Mouse (Mus musculus): ENCODE results near the gene Ppp1r12b. TPM values are rescaled to one million over a fixed set of nuclear protein-coding genes. Genes with fewer than 3 reads are reported as not detected.

Ppp1r12b gene
- polyA plus RNA-seq, 1 experiment from 2014 or later = 6.7 TPM

DNA sequence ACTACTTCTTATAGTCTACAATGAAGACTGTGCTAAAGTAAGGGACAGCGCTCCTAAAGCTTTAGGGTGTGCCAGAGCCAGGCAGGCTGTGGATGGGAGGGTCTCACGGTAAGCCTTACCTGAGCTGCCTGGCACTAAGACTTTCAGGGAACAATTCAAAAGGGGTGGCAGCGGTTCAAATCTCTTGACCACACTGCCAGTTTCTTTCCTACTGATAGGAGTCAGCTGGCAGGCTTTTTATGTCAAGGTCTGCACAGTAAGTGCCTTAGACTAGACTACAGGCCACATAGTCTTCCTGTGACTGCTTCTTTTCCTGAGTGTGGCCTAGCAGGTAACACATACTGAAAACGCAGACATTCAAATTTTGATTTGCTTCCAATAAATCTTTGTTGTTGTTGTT lies 192.5 kb downstream of the Ppp1r12b start:
- no peak for DNase-seq (ENCODE audit: low spot score)
- Histone ChIP-seq H3K9me3 (no peaks in the 10 kb centered on the region), H3K27ac (no peak overlapping the region), H3K36me3 (0 out of 2 replicates have a peak, but pooled peaks cover 4% of the 10 kb centered on the region), H3K27me3 (ENCODE audit: insufficient read depth, poor library complexity, severe bottlenecking) (no peaks in the 10 kb centered on the region), H3K4me1 (replicated peaks) (peaks cover 10% of the 10 kb centered on the region), H3K4me3 (no peak overlapping the region)
- 97% methylated on average over 4 of the region's 4 CpGs for WGBS

DNA sequence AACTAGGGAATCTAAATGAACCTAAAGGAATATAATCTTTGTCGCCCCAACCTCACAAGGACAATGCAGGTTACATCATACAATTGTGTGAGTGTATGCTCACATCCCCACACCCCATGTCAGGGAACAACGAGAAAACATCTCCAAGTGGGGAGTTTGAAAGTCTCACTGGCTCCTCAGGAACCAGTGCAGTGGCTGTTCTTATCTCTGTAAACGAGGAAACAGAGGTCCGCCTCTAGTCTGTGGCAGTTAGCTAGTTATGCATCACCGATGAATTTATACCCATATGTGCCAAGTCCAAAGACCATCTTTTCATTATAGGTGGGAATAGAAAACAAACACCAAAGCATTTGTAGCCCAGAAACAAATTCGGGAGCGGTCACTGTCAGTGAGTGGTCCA lies 194.2 kb downstream of the Ppp1r12b start:
- Histone ChIP-seq H3K27ac (no peak overlapping the region), H3K9me3 (no peaks in the 10 kb centered on the region), H3K27me3 (ENCODE audit: insufficient read depth, poor library complexity, severe bottlenecking) (no peaks in the 10 kb centered on the region), H3K36me3 (0 out of 2 replicates have a peak, but pooled peaks cover 4% of the 10 kb centered on the region), H3K4me1 (replicated peaks) (peaks cover 22% of the 10 kb centered on the region), H3K4me3 (no peak overlapping the region)
- 92% methylated on average over 7 of the region's 7 CpGs for WGBS
- no peak for DNase-seq (ENCODE audit: low spot score)

DNA sequence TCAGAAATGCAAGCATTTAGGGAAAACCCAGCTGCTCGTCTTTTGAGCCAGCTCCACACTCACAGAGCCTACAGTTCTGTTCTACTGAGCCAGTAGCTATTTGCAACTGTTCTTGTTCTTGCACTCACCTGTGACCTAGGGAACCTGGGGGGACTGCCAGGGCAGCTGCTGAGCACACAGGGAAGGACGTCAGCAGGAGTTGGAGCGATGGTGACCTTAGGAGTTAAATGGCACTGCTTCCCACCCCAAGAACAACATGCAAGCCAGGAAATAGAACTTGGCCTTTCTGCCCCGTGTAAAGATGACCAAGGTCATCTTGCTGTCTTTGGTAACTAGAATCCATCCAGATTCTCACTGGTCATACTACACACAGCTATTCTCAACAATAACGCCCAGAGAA lies 195.1 kb downstream of the Ppp1r12b start:
- no peaks in the 10 kb centered on the region for H3K27me3 ChIP-seq (ENCODE audit: insufficient read depth, poor library complexity, severe bottlenecking)
- no peak for DNase-seq (ENCODE audit: low spot score)
- peaks cover 31% of the 10 kb centered on the region for H3K4me1 ChIP-seq (replicated peaks)
- H3K27ac ChIP-seq = no peak overlapping the region
- 0 out of 2 replicates have a peak, but pooled peaks cover 4% of the 10 kb centered on the region for H3K36me3 ChIP-seq
- no peaks in the 10 kb centered on the region for H3K9me3 ChIP-seq
- H3K4me3 ChIP-seq = no peak overlapping the region
- WGBS = 79% methylated on average over 5 of the region's 5 CpGs

DNA sequence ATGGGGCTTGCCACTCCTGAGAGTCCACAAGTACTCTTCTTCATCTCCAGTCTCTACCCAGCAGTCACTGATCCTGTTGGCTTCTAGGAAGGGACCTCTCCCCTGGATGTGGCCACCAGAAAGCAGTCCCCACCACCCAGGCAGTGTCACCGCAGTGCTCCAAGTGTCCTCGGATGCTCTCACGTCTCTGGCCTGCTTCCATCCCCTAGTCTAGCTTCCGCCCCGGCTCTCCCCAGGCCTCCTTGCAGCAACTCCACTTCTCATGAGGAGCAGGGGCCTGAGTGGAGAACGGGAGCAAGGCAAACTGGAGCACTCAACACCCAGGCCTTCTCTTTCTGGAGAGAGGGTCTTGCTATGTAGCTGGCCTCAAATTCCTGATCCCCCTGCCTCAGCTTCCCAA lies 196.6 kb downstream of the Ppp1r12b start:
- Histone ChIP-seq H3K27ac (peak overlapping the region; percentile 50; the same call in 1 of the 2 replicates), H3K36me3 (0 out of 2 replicates have a peak, but pooled peaks cover 4% of the 10 kb centered on the region), H3K4me1 (replicated peaks) (peaks cover 34% of the 10 kb centered on the region), H3K4me3 (no peak overlapping the region), H3K27me3 (ENCODE audit: insufficient read depth, poor library complexity, severe bottlenecking) (no peaks in the 10 kb centered on the region), H3K9me3 (no peaks in the 10 kb centered on the region)
- DNase-seq (ENCODE audit: low spot score) = no peak
- WGBS = 90% methylated on average over 6 of the region's 6 CpGs

DNA sequence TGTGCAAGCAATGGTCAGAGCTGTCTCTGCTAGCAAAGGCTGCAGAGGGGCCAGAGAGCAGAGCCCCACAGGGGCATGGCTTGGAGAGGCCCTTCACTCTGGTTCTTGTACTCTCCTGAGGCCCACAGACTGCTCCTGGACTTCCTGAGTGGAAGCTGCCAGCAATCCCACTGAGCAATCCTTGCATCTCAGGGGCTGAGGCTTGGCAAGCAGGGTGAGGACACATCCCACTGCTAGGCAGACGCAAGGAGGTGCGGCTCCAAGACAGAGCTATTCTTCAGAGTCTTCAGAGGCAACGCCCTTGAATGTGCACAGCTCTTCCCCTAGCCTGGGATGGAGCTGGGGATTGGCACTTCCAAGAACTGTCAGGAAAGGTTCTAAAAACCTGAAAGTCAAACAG lies 198.5 kb downstream of the Ppp1r12b start:
- no peak for DNase-seq (ENCODE audit: low spot score)
- Histone ChIP-seq H3K27me3 (ENCODE audit: insufficient read depth, poor library complexity, severe bottlenecking) (0 out of 2 replicates have a peak, but pooled peaks cover 5% of the 10 kb centered on the region), H3K9me3 (no peaks in the 10 kb centered on the region), H3K4me1 (replicated peaks) (peaks cover 46% of the 10 kb centered on the region), H3K27ac (peak overlapping the region; percentile 60), H3K4me3 (no peak overlapping the region), H3K36me3 (0 out of 2 replicates have a peak, but pooled peaks cover 4% of the 10 kb centered on the region)
- WGBS = 83% methylated on average over 3 of the region's 3 CpGs

DNA sequence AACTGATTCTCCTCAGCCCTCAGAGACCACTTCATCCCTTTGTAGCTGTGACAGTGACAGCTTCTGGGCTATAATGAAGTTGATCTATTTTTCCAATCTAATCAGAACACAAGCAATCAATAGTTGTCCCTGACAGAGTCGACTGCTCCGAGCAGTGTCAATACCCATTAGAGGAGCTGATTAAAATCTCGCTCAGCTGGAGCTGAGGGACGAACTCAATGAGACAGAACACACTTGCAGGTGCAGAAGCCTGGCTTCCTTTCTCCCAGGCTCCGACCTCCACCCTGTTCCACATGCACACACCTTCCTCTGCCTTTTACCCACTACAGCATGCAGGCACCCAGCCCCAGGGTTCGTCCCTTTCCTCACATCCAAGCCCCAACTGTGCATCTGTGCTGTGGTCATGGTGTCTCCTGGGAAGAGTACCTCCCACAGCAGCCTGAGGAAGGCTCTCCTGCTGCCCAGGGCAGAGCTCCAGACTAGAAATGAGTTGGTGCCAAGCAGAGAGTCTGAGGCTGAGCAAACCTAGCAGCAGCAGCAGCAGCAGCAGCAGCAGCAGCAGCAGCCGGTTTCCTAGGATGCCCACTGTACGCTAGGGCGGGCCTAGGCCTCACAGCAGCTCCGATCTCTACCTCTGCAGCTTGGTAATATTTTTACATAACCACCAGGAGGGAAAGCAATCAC lies 199.4 kb downstream of the Ppp1r12b start:
- WGBS = 70% methylated on average over 10 of the region's 10 CpGs
- Histone ChIP-seq H3K27ac (peak overlapping the region; percentile 79), H3K9me3 (no peaks in the 10 kb centered on the region), H3K4me3 (no peak overlapping the region), H3K36me3 (0 out of 2 replicates have a peak, but pooled peaks cover 4% of the 10 kb centered on the region), H3K27me3 (ENCODE audit: insufficient read depth, poor library complexity, severe bottlenecking) (0 out of 2 replicates have a peak, but pooled peaks cover 5% of the 10 kb centered on the region), H3K4me1 (replicated peaks) (peaks cover 46% of the 10 kb centered on the region)
- no peak for DNase-seq (ENCODE audit: low spot score)

DNA sequence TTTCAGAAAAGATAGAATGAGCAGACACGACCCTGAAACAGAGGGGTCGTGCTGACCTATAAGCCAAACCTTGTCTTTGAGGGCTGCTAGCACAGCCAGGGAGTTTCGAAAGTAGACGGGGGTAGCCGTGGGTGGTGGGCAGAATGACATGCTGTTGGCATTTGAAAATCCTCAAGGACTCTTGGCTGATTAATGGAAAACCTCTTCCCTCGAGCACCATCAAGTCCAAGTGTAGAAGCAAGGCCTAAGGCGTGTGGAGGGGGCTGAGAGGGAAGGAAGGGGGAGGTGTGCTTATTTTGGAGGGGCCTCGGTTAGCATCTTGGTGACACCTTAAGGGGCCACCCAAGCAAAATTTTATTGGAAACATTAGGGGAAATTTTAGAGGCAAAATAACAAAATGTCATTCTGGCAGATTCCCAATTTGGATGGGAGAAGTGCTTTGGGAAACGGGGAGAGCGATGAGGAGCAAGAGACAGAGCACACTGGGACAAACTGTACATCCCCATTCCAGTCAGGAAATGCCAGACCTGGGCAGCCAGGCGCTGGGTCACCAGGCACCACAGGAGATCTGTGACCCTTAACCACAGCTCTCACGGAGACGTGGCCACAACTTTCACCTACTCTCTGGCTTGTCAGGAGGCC lies 200.1 kb downstream of the Ppp1r12b start:
- H3K27ac ChIP-seq = peak overlapping the region; percentile 18; the same call in 1 of the 2 replicates
- 59% methylated on average over 13 of the region's 13 CpGs for WGBS
- no peak for DNase-seq (ENCODE audit: low spot score)
- H3K4me3 ChIP-seq = no peak overlapping the region
- 0 out of 2 replicates have a peak, but pooled peaks cover 5% of the 10 kb centered on the region for H3K27me3 ChIP-seq (ENCODE audit: insufficient read depth, poor library complexity, severe bottlenecking)
- 0 out of 2 replicates have a peak, but pooled peaks cover 4% of the 10 kb centered on the region for H3K36me3 ChIP-seq
- H3K4me1 ChIP-seq (replicated peaks) = peaks cover 46% of the 10 kb centered on the region
- no peaks in the 10 kb centered on the region for H3K9me3 ChIP-seq

DNA sequence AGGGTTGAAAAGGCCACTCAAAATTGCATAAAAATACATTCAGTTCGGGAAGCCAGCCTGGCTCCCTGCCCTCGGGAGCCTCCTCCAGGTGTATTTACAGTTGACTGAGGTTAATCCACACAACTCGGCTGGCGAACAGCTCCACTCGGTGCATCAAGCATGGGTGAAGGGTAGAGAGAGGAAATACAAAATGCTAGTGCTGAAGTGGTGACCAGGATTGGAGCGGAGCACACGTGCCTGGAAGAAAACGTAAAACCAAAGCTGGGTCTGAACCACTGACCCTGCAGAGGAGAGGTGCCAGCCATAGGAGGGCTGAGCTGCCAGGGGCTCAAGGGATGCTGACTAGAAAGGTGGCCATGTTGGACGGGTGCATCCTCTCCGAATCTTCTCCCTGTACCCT lies 200.9 kb downstream of the Ppp1r12b start:
- Histone ChIP-seq H3K4me1 (replicated peaks) (peaks cover 46% of the 10 kb centered on the region), H3K9me3 (no peaks in the 10 kb centered on the region), H3K27me3 (ENCODE audit: insufficient read depth, poor library complexity, severe bottlenecking) (0 out of 2 replicates have a peak, but pooled peaks cover 5% of the 10 kb centered on the region), H3K4me3 (no peak overlapping the region), H3K36me3 (0 out of 2 replicates have a peak, but pooled peaks cover 4% of the 10 kb centered on the region), H3K27ac (no peak overlapping the region)
- 86% methylated on average over 10 of the region's 10 CpGs for WGBS
- no peak for DNase-seq (ENCODE audit: low spot score)

DNA sequence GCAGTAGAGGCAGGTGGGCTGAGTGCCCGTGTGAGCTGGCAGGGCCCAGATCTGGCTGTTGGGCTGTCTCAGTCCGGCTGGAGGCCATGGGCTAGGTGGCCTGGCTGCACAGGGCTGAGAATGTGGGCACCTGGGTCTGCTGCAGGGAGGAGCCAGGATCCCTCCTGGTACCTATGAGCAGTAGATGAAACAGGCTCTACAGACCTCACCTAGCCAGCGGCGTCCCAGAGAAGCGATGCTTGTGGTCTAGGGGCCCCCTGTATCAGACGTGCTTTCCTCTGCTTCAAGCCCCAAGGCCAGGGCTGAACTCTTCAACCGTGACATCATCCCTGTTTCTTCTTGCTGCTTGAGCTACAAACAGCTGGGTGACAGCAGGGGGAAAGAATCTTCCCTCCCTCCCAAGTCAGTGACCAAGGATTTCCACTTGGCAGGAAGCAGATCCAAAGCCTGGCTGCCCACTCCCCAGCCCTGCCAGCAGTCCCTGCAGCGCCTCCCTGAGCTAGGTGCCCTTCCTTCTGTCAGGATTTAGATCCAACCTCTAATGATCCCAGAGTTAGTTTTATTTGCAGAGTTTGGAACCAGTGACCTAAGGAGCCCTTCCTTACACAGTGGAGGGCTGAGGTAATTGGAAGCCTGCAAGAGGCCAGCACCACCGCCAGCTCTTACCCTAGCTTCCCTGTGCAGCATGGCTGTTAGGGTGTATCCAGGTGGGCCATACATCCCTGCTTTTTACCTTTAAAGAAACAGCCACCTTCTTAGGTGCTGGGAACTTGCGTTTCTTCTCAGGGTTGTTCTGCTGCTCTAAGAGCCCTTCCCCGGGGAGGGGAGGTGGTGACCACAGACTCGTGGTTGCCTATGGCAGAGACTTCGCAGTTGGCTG lies 201.8 kb downstream of the Ppp1r12b start:
- H3K36me3 ChIP-seq = peaks cover 3% of the 10 kb centered on the region; the same call in 1 of the 2 replicates
- no peak for DNase-seq (ENCODE audit: low spot score)
- H3K27ac ChIP-seq = peak overlapping the region; percentile 35; the same call in 1 of the 2 replicates
- WGBS = 71% methylated on average over 13 of the region's 13 CpGs
- 0 out of 2 replicates have a peak, but pooled peaks cover 5% of the 10 kb centered on the region for H3K27me3 ChIP-seq (ENCODE audit: insufficient read depth, poor library complexity, severe bottlenecking)
- no peaks in the 10 kb centered on the region for H3K9me3 ChIP-seq
- H3K4me1 ChIP-seq (replicated peaks) = peaks cover 46% of the 10 kb centered on the region
- H3K4me3 ChIP-seq = no peak overlapping the region

DNA sequence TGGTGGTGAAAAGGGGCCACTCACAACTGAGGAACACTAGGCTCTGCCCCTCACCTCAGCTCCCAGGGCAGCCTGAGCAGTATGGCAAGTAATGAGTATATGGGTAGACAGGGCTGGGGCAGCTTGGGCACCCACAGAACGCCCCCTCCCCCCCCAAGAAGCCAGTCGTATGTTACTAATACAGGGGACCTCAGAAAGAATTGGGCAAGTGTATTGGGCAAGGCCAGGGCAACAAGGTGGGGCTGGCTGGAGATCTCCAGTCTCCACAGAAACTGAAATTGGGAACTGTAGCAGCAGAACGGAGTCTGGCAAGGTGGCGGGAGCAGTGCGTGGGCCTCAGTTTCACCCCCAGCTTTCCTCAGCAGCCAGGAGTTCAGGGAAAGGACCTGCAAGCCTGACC lies 203.3 kb downstream of the Ppp1r12b start:
- no peaks in the 10 kb centered on the region for H3K9me3 ChIP-seq
- no peak for DNase-seq (ENCODE audit: low spot score)
- peak overlapping the region; percentile 23; the same call in 1 of the 2 replicates for H3K27ac ChIP-seq
- H3K4me3 ChIP-seq = no peak overlapping the region
- H3K36me3 ChIP-seq = peaks cover 18% of the 10 kb centered on the region; the same call in 1 of the 2 replicates
- WGBS = 87% methylated on average over 5 of the region's 5 CpGs
- H3K4me1 ChIP-seq (replicated peaks) = peaks cover 47% of the 10 kb centered on the region
- peaks cover 11% of the 10 kb centered on the region; the same call in 1 of the 2 replicates for H3K27me3 ChIP-seq (ENCODE audit: insufficient read depth, poor library complexity, severe bottlenecking)

DNA sequence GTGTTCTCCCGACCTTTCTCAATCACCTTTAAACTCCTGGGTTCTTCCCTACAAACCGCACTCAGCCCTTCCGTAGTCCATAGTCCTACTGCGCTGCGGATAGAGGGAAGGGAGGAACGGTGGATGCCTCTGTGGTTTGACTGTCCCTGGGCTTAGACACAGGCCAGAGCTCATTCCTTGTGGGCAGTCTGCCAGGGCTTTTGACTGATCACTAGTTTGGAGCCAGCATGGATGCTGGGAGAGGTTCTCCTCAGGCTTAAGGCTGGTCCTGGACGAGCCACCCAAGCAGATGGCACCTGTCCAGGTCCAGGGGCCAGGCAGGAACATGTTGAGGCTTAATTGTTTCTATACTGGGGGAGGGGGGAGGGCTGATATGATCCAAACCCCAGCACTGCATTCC lies 205.9 kb downstream of the Ppp1r12b start:
- DNase-seq (ENCODE audit: low spot score) = no peak
- H3K27me3 ChIP-seq (ENCODE audit: insufficient read depth, poor library complexity, severe bottlenecking) = peaks cover 20% of the 10 kb centered on the region; the same call in 1 of the 2 replicates
- no peak overlapping the region for H3K4me3 ChIP-seq
- H3K9me3 ChIP-seq = no peaks in the 10 kb centered on the region
- H3K36me3 ChIP-seq = peaks cover 44% of the 10 kb centered on the region
- WGBS = 88% methylated on average over 7 of the region's 7 CpGs
- peaks cover 25% of the 10 kb centered on the region for H3K4me1 ChIP-seq (replicated peaks)
- H3K27ac ChIP-seq = no peak overlapping the region
